Mouse (Mus musculus) CD4-positive, CD25-positive, alpha-beta regulatory T cell, adult 4 months (primary cell): ENCODE measurements around the gene Unc119b. TPM values are rescaled to one million over a fixed set of nuclear protein-coding genes. Genes with fewer than 3 reads are reported as not detected.
A peak's percentile ranks its signal among the peaks of the same experiment; 100 is the strongest.
"Not testable (repeated sequence)": the region's sequence is repeated elsewhere in the genome, so short reads cannot be mapped to it uniquely, and the experiment has no call there.

ENCODE experiments used
- ATAC-seq: one replicate; pipeline ENCODE4 v1.8.0; 2017
- polyA plus RNA-seq, 2 experiments: library from polyadenylated mRNA; unstranded; fragments of 100-300 nt; shearing (Covaris generic); gene quantifications; one replicate each; pipeline ENCODE4 v1.2.1; 2017

Unc119b gene
- polyA plus RNA-seq, 2 experiments from 2014 or later, result 16.1 to 16.4 TPM

GRCm38 (mm10) chr5:115089592-115090268 lies 45.0 kb downstream of the Unc119b start:
- no peak for ATAC-seq

- ATAC-seq, result no peak
These were observed 49.1 kb downstream of the Unc119b start for GRCm38 (mm10) chr5:115085675-115086074.

- no peak for ATAC-seq
These were observed 51.3 kb downstream of the Unc119b start for GRCm38 (mm10) chr5:115083492-115083891.

- no peak for ATAC-seq
These were observed 53.1 kb downstream of the Unc119b start for GRCm38 (mm10) chr5:115081636-115082035.

GRCm38 (mm10) chr5:115076144-115076901 lies 58.5 kb downstream of the Unc119b start:
- peak; percentile 66 for ATAC-seq

- no peak for ATAC-seq
These were observed 60.0 kb downstream of the Unc119b start for GRCm38 (mm10) chr5:115074749-115075148.

GRCm38 (mm10) chr5:115073306-115073705 lies 61.5 kb downstream of the Unc119b start:
- not testable (repeated sequence) for ATAC-seq

Other genes starting within 250 kb of the Unc119b start
- 10 to 100 TPM; 19.0 to 21.2 TPM for gene Oasl2, start 238.0 kb downstream of the Unc119b start, polyA plus RNA-seq
- 1 to 10 TPM; 5.8 to 9.1 TPM for gene Oasl1, start 211.7 kb downstream of the Unc119b start, polyA plus RNA-seq
- 10 to 100 TPM; 34.5 to 46.3 TPM for gene 2210016L21Rik, start 192.8 kb downstream of the Unc119b start, polyA plus RNA-seq
- under 1 TPM in 1 of 2 experiments, not detected in 1; 0.09 TPM for gene Hnf1a, start 163.9 kb downstream of the Unc119b start, polyA plus RNA-seq
- gene Sppl3, start 123.8 kb downstream of the Unc119b start, polyA plus RNA-seq, result 10 to 100 TPM; 10.2 to 14.2 TPM
- gene Gm10401, start 36.7 kb downstream of the Unc119b start, polyA plus RNA-seq, result 10 to 100 TPM; 15.1 to 18.1 TPM
- 10 to 100 TPM; 10.6 to 28.4 TPM for gene Acads, start 15.6 kb downstream of the Unc119b start, polyA plus RNA-seq
- 10 to 100 TPM; 28.9 to 37.0 TPM for gene Mlec, start 23.2 kb upstream of the Unc119b start, polyA plus RNA-seq
- gene Cabp1, start 59.4 kb upstream of the Unc119b start, polyA plus RNA-seq, result not detected
- 100 to 1,000 TPM in 1 of 2 experiments, 10 to 100 TPM in 1; 84.0 to 114 TPM for gene Pop5, start 100.9 kb upstream of the Unc119b start, polyA plus RNA-seq
- gene Rnf10, start 137.9 kb upstream of the Unc119b start, polyA plus RNA-seq, result 10 to 100 TPM; 30.5 to 36.5 TPM
- gene Coq5, start 144.7 kb upstream of the Unc119b start, polyA plus RNA-seq, result 10 to 100 TPM; 32.2 to 43.3 TPM
- gene Dynll1, start 166.0 kb upstream of the Unc119b start, polyA plus RNA-seq, result 100 to 1,000 TPM; 272 to 484 TPM
- 10 to 100 TPM; 13.9 to 26.3 TPM for gene Srsf9, start 192.2 kb upstream of the Unc119b start, polyA plus RNA-seq
- gene Gatc, start 206.2 kb upstream of the Unc119b start, polyA plus RNA-seq, result 10 to 100 TPM; 11.8 to 13.6 TPM
- gene Triap1, start 206.2 kb upstream of the Unc119b start, polyA plus RNA-seq, result 10 to 100 TPM; 50.6 to 54.3 TPM
- gene Cox6a1, start 214.0 kb upstream of the Unc119b start, polyA plus RNA-seq, result 100 to 1,000 TPM; 486 to 529 TPM